Mouse (Mus musculus) ES-E14 (cell line): ENCODE data around the gene U2surp. TPM values are rescaled to one million over a fixed set of nuclear protein-coding genes. Genes with fewer than 3 reads are reported as not detected.

ENCODE experiments used
- DNase-seq: peaks from one replicate; pipeline ENCODE4 v3.0.0-alpha.2; 2013; ENCODE audit warnings: low read depth, low spot score
- H3K27ac ChIP-seq: 2 replicates; pipeline ENCODE4 v1.5.1; 2012; ENCODE audit warnings: low read depth, mild to moderate bottlenecking, low read length, moderate library complexity, mixed read lengths; ENCODE audit not compliant: poor library complexity, insufficient read depth, severe bottlenecking
- H3K36me3 ChIP-seq: 2 replicates; pipeline ENCODE4 v1.6.1; 2012; ENCODE audit warnings: mild to moderate bottlenecking, low read length, moderate library complexity, mixed read lengths; ENCODE audit not compliant: control insufficient read depth, poor library complexity, insufficient read depth, severe bottlenecking
- H3K4me1 ChIP-seq, 2 experiments: fragments of 150-350 bp in 1 of 2; sonication (generic) in 1 of 2; 2 replicates each; pipeline ENCODE4 v1.6.1; 2012; ENCODE audit warnings: low read length in 2 of 2, mild to moderate bottlenecking in 1 of 2, mixed read lengths in 1 of 2; ENCODE audit not compliant: control insufficient read depth in 2 of 2, insufficient read depth in 2 of 2, poor library complexity in 1 of 2
- H3K4me3 ChIP-seq, 2 experiments: fragments of 150-350 bp in 1 of 2; sonication (generic) in 1 of 2; 2 replicates each; pipeline ENCODE4 v1.5.1; 2012; ENCODE audit warnings: low read length in 2 of 2, low read depth in 1 of 2, mild to moderate bottlenecking in 1 of 2, mixed read lengths in 1 of 2; ENCODE audit not compliant: insufficient read depth in 1 of 2, poor library complexity in 1 of 2, severe bottlenecking in 1 of 2
- H3K9ac ChIP-seq: 2 replicates; pipeline ENCODE4 v1.6.1; 2012; ENCODE audit warnings: low read depth, mild to moderate bottlenecking, low read length, mixed read lengths; ENCODE audit not compliant: poor library complexity, insufficient read depth, severe bottlenecking
- H3K9me3 ChIP-seq: fragments of 150-350 bp; sonication (generic); 2 replicates; pipeline ENCODE4 v1.6.1; 2012; ENCODE audit warnings: low read depth, mild to moderate bottlenecking, low read length; ENCODE audit not compliant: control insufficient read depth, insufficient read depth
- CHD2 ChIP-seq: IDR thresholded peaks from 2 replicates; pipeline ENCODE4 v1.6.1; 2014; ENCODE audit warnings: mild to moderate bottlenecking, low read depth, low read length, inconsistent platforms
- HCFC1 ChIP-seq: IDR thresholded peaks from 2 replicates; pipeline ENCODE4 v1.6.1; 2012; ENCODE audit warnings: low read length, inconsistent platforms, borderline replicate concordance; ENCODE audit not compliant: insufficient read depth
- MAFK ChIP-seq: IDR thresholded peaks from 2 replicates; pipeline ENCODE4 v1.6.1; 2014; ENCODE audit warnings: mild to moderate bottlenecking, low read depth, low read length, inconsistent platforms; ENCODE audit not compliant: insufficient read depth
- ZC3H11A ChIP-seq: IDR thresholded peaks from 2 replicates; pipeline ENCODE4 v1.6.1; 2012; ENCODE audit warnings: low read depth, mild to moderate bottlenecking, inconsistent platforms, low read length, borderline replicate concordance
- ZNF384 ChIP-seq: IDR thresholded peaks from 2 replicates; pipeline ENCODE4 v1.6.1; 2012; ENCODE audit warnings: low read depth, low read length, inconsistent platforms
- in situ Hi-C, 2 experiments: fragments of 600-800 bp; cut with MboI; formaldehyde crosslinking; loops; one replicate each; pipeline ENCODE4 v1.15.1; 2025; ENCODE audit warnings: low sequenced_read_pairs in 2 of 2, inconsistent platforms in 1 of 2; ENCODE audit not compliant: unreplicated experiment in 2 of 2
- total RNA-seq: library from RNA; depleted of rRNA; stranded (reverse); fragments of 300-350 nt; gene quantifications from 2 replicates; pipeline ENCODE4 v1.2.3, GENCODE M21; 2012; rRNA removed

Gene U2surp
- total RNA-seq: 88.7 and 95.3 TPM in 2 replicates

- Histone ChIP-seq H3K36me3 (no peaks in the 10 kb centered on the region; the same call in 1 of the 2 replicates), H3K9me3 (no peaks in the 10 kb centered on the region), H3K9ac (peak within 1 kb of the TSS; percentile 98), H3K27ac (peak within 1 kb of the TSS; percentile 96), H3K4me3 (peak within 1 kb of the TSS; percentile 87 to 96), H3K4me1 (peaks cover 0 to 4% of the 10 kb centered on the region in 2 experiments)
- TF ChIP-seq HCFC1 (peak; percentile 82), MAFK (0 out of 2 replicates have a peak, but pooled peaks have one; percentile 52), ZNF384 (0 out of 2 replicates have a peak, but pooled peaks have one; percentile 8), ZC3H11A (no peak), CHD2 (no peak)
- DNase-seq: peak; percentile 95
- in situ Hi-C loops: no loop called here
Measured at GRCm38 (mm10) chr9:95511472-95512330, at the start of gene U2surp. Gene U2surp, minus strand, starts transcription at chr9:95511996.

- H3K9ac ChIP-seq: peak overlapping the region; percentile 58
Measured at GRCm38 (mm10) chr9:95559936-95560735, 48.3 kb upstream of the U2surp start.

GRCm38 (mm10) chr9:95559059-95559935 is 47.5 kb upstream of the U2surp start, which contains the start of gene Paqr9:
Gene Paqr9, plus strand, starts transcription at chr9:95559657.
- in situ Hi-C loops: no loop called here
- no peaks in the 10 kb centered on the region for H3K9me3 ChIP-seq
- H3K36me3 ChIP-seq: no peaks in the 10 kb centered on the region
- peak within 1 kb of the TSS; percentile 58 to 77 for H3K4me3 ChIP-seq
- peak within 1 kb of the TSS; percentile 58 for H3K9ac ChIP-seq
- no peak for TF ChIP-seq CHD2
- TF ChIP-seq ZNF384: no peak
- no peak for TF ChIP-seq ZC3H11A
- TF ChIP-seq MAFK: no peak
- TF ChIP-seq HCFC1: no peak
- H3K27ac ChIP-seq: no peak within 1 kb of the TSS
- DNase-seq: no peak
- H3K4me1 ChIP-seq: peaks cover 0 to 5% of the 10 kb centered on the region in 2 experiments; a peak in 1 of 4 replicates

More at GRCm38 (mm10) chr9:95559936-95560735, 48.3 kb upstream of the U2surp start:
- in situ Hi-C loops: no loop called here
- Histone ChIP-seq H3K27ac (no peak overlapping the region), H3K4me1 (peaks cover 0 to 5% of the 10 kb centered on the region in 2 experiments; a peak in 1 of 4 replicates), H3K36me3 (no peaks in the 10 kb centered on the region), H3K9me3 (no peaks in the 10 kb centered on the region), H3K4me3 (peak overlapping the region; percentile 58 to 77; a peak in 3 of 4 replicates)
- no peak for DNase-seq
- TF ChIP-seq ZC3H11A (no peak), HCFC1 (0 out of 2 replicates have a peak, but pooled peaks have one; percentile 41)

- Histone ChIP-seq H3K4me1 (peaks cover 0 to 5% of the 10 kb centered on the region in 2 experiments; a peak in 1 of 4 replicates), H3K36me3 (no peaks in the 10 kb centered on the region), H3K9ac (no peak overlapping the region), H3K4me3 (peak overlapping the region; percentile 57 to 77; a peak in 1 of 4 replicates), H3K9me3 (no peaks in the 10 kb centered on the region), H3K27ac (no peak overlapping the region)
- DNase-seq: no peak
- TF ChIP-seq HCFC1: no peak
- no peak for TF ChIP-seq ZNF384
- TF ChIP-seq CHD2: no peak
- TF ChIP-seq MAFK: no peak
- TF ChIP-seq ZC3H11A: no peak
- in situ Hi-C loops: no loop called here
Measured at GRCm38 (mm10) chr9:95558726-95559058, 46.9 kb upstream of the U2surp start.
